Mouse (Mus musculus): ENCODE results near the gene Hsfy2.

Hsfy2 gene

DNA sequence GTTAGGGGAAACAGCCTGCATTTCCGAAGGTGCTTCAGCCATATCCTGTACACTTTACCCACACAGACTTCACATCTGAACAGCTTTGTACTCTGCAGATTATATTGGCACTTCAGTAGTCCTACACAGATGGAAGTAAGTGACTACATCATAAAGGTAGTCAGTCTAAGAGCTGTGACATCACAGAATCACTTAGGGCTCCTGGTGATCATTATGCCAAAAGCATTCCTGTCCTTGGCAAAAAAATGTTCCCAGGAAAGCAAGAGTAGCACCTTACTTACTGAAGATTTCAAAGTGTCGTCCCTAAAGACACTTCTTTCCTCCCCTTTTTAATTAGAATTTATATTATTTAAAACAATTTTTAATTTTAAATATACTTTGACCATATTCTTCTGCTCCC, at the start of gene Hsfy2:
TSS of gene Hsfy2 (minus strand) at position 101 of the 400 bp plus-strand sequence.
- no peak for DNase-seq

DNA sequence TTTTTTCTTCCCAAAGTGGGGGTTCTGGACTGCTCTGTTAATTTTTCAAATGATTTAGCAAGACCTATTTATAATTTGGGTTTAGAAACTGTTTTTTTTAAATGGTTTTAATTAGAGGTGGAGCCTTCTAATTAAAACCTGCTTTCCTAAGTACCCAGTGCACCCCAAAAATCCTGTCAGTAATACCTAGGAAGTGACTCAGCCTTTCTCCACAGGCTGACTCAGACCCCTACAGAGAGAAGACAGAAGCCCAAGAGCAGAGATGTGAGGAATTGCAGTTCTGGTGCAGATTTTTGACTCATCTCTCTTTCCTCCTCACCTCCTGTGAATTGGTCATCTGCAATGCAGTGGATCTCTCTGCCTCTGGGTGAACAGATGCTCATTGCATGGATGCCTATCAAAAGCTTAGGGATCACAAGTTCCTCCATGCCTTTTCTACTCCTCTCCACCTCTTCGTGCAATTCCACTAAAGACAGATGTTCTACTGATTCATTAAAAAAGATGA, 47.9 kb upstream of the Hsfy2 start:
- DNase-seq, result no peak

DNA sequence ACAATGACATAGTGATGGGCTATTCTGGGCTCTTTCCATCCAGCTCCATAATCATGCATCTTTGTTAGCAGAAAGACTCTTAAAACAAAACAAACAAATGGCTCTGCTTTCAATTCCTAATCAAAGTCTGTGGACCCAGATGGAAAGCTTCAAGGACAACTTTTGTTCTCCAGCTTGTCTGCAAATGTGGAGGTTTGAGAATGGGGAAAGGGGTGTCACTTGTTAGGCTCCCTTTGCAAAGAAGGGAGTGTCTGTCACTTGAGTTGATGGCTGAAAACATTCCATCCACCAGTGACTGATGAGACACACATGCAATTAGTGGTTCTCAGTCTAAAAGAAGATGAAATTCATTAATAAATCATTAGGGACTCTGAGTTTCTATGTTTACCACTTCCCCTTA, 47.3 kb upstream of the Hsfy2 start:
- DNase-seq, result no peak

DNA sequence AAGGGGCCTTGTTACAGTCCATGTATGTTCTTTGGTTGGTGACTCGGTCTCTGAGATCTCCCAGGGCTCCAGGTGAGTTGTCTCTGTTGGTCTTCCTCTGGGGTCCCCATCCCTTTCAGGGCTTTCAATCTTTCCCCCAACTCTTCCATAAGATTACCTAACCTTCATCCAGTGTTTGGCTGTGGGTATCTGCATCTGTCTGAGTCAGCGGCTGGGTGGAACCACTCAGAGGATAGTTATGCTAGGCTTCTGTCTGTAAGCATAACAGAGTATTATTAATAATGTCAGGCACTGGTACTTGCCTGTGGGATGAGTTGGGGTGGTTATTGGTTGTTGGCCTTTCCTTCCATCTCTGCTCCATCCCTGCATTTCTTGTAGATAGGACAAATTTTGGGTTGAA, 44.0 kb upstream of the Hsfy2 start:
- no peak for DNase-seq

DNA sequence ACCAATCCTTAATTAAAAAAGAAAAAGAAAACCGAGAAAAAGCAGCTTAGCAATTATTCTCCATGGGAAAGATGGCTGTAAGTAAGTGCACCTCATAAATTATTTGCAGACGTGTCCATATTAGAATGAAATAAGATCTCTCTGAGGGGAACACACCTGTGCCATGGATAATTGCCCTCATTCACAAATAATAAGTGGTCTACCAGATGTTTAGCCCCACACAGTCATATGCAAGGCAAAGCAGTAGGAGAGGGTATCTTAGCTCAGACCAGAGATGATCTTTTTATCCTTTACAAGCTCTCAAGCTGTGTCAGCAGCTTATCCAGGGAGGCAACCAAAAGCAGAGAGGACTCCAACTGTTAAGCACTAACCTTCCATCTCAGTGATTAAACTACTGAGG, 38.0 kb upstream of the Hsfy2 start:
- no peak for DNase-seq

DNA sequence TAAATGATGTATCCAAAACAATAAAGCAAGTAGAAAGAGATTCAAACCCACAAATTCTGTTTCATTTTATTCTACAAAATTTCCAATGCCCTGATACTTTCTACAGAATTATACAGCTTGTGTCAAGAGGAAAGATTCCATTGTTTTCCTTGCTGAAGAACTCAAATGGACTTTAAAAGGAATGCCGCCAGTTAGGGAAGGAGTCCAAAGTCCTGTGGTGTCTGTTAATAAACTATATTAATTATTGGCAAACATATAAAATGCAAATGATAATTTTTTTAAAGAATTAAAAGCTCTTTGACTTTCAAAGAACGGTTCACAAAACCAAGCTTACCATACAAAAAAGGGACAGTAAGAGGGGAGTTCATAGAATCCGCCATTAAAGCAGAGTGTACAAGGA, 37.4 kb upstream of the Hsfy2 start:
- DNase-seq, result no peak

DNA sequence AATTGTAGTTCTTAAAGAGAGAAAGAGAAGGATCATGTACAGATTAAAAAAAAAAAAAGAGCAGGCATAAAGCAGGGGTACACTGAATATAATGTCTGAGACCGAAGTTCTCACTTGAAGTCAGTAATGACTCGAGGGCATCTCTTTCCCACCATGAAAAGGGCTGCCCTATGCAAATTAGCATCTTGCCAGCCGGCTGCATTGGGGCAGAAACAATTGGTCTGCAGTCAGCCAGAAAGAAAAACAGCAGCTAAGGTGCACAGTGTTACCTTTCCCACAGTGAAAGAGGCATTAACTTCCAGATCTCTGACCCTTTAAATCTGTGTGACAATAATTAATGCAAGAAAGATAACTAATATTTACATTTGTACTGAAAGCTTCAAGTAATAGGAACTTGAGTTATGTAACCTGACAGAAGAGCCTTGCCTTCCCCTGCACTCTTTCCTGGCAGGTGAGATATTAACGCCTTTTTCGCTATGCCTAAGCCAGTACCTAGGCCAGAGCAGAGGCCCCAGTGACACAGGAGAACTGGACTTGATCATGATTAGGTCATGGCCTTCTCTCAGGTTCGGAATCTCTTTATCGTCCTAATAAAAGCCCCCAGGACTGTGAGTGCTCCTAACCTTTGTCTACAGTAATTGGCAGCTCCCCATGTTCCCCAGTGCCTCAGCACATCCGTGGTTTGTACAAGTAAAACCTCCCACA, 34.2 kb upstream of the Hsfy2 start:
- no peak for DNase-seq

DNA sequence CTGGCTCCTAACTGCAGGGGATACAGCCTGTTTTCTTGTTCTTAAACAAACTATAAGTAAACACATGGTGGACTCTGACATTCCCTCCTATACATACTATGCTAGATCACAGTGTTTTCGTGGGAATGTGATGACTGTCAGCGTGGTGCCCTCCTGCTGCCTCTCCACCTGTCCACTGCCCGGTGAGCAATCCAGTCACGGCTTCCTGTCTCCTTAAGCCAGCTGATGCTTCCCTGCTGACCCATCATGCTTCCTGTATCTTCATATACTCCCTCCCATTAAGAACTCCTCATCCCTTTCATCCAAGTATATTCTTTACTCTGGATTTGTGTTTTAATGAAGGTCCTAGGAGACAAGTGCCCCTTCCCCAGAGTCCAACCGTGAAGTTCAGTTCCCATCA, 33.3 kb upstream of the Hsfy2 start:
- no peak for DNase-seq

DNA sequence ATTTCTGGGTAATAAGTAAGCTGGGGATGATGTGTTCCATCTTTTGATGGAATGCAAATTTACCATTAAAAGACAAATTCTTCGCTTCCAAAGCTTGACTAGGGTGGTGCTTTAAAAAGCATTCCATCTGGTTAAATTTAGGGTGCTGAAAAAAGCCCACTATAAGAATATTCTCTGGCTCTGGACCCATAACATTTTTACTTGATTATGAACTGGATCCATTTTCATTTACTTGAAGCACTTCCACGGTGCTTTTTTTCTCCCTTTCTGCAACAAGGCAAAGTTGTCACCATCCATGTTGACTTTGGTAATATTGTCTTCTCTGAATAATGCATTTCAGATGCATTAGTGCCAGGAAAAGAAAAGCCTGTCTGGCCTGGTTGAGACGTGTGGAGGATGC, 27.4 kb upstream of the Hsfy2 start:
- DNase-seq, result no peak

DNA sequence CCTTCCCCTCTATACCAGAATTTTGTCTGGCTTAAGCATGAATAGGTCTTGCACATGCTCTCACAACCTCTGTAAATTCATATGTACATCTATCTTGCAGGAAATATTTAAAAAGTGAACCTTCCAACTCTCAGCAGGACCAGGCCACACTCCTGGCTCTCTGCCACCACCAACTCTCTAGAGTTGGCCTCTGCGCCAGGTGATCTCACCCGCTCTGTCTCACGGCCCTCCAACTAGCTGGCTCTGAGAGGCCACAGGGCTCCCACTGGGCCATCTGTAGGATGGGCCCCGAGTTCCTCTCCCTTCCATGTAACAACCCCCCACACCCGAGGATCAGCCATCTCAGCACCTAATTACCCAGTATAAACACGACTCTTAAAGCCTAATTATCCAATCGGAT, 10.4 kb downstream of the Hsfy2 start:
- no peak for DNase-seq

DNA sequence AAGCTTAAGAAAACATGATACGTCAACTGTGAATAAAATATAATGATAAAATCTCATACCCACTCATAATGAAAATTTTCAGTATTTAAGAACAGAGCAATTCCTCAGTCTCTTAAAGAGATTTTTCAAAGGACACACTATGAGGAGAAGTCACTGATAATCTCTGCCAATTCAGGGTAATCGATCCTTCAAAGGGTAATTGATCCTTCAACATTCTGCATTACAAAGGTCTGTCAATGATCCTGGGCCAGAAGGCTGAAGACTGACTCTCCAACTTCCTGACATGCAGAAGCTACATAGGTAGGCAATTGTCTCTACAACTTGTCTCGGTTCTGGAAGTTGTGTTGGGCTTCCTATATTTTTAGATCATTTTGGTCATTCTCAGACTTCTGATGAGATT, 12.9 kb downstream of the Hsfy2 start:
- DNase-seq, result no peak

DNA sequence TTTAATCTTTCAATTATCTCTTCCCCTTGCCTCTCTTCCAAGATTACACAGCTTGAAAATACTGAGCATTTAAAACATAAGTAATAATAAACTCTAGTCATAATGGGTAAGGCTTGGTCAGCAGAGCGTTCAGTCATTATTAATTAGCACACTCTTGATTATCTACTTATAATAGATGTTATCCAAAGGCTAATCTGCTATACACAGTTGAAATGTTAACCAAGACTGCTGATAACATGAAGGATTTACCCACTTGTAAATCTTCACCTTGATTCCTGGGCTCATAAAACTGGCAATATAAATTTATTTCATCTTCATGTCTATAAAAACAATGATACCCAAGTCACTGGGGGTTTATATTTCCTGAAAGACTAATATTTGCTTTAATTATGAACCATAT, 24.9 kb downstream of the Hsfy2 start:
- no peak for DNase-seq

Data from thymus, adult 18-20 months (tissue).